Mouse (Mus musculus) NIH3T3 (cell line): Measurements from ENCODE around the gene Faap20.
A peak's percentile ranks its signal among the peaks of the same experiment; 100 is the strongest.

Experiments
- DNase-seq: peaks from one replicate; pipeline ENCODE4 v3.0.0-alpha.2; 2012; ENCODE audit warnings: low read depth

Gene Faap20

GRCm38 (mm10) chr4:155249648-155250351 lies at the start of gene Faap20:
Gene Faap20 (plus strand): TSS chr4:155249802.
- peak; percentile 90 for DNase-seq

- no peak for DNase-seq
These were observed 48.7 kb upstream of the Faap20 start for GRCm38 (mm10) chr4:155200861-155201390.

GRCm38 (mm10) chr4:155201764-155202163 lies 47.8 kb upstream of the Faap20 start:
- no peak for DNase-seq

GRCm38 (mm10) chr4:155205919-155206318 lies 43.7 kb upstream of the Faap20 start:
- DNase-seq, result no peak

- DNase-seq, result no peak
These were observed 43.1 kb upstream of the Faap20 start for GRCm38 (mm10) chr4:155206498-155206897.

GRCm38 (mm10) chr4:155207841-155208240 lies 41.8 kb upstream of the Faap20 start:
- no peak for DNase-seq

- no peak for DNase-seq
These were observed 41.0 kb upstream of the Faap20 start for GRCm38 (mm10) chr4:155208613-155209012.

- no peak for DNase-seq
These were observed 40.5 kb upstream of the Faap20 start for GRCm38 (mm10) chr4:155209079-155209478.

- DNase-seq, result no peak
These were observed 40.1 kb upstream of the Faap20 start for GRCm38 (mm10) chr4:155209494-155209893.

- DNase-seq, result no peak
These were observed 36.4 kb upstream of the Faap20 start for GRCm38 (mm10) chr4:155213052-155213751.

GRCm38 (mm10) chr4:155213752-155214054 lies 35.9 kb upstream of the Faap20 start:
- no peak for DNase-seq

GRCm38 (mm10) chr4:155214188-155214587 lies 35.4 kb upstream of the Faap20 start:
- no peak for DNase-seq

GRCm38 (mm10) chr4:155214793-155215192 lies 34.8 kb upstream of the Faap20 start:
- DNase-seq, result no peak

- no peak for DNase-seq
These were observed 34.4 kb upstream of the Faap20 start for GRCm38 (mm10) chr4:155215203-155215602.

GRCm38 (mm10) chr4:155215773-155216630 lies 33.6 kb upstream of the Faap20 start:
- DNase-seq, result peak; percentile 42

GRCm38 (mm10) chr4:155217241-155218103 lies 32.1 kb upstream of the Faap20 start:
- peak; percentile 70 for DNase-seq

- DNase-seq, result no peak
These were observed 31.4 kb upstream of the Faap20 start for GRCm38 (mm10) chr4:155218104-155218732.

- DNase-seq, result no peak
These were observed 30.1 kb upstream of the Faap20 start for GRCm38 (mm10) chr4:155219271-155220212.

- peak; percentile 50 for DNase-seq
These were observed 29.1 kb upstream of the Faap20 start for GRCm38 (mm10) chr4:155220213-155221100.
